Mouse (Mus musculus) liver, embryonic 12.5 days (tissue): Measurements from ENCODE around the gene Hdac7. TPM values are rescaled to one million over a fixed set of nuclear protein-coding genes. Genes with fewer than 3 reads are reported as not detected.
A peak's percentile ranks its signal among the peaks of the same experiment; 100 is the strongest.

ENCODE experiments used
- ATAC-seq: fragments of 200-750 bp; cut with Nextera tagmentation; 2 replicates; pipeline ENCODE4 v1.8.0; 2017; ENCODE audit warnings: moderate number of reproducible peaks, mild to moderate bottlenecking, moderate library complexity
- H3K27ac ChIP-seq: fragments of 300-500 bp; sonication (generic); 2 replicates; pipeline ENCODE4 v1.5.1; 2016; ENCODE audit warnings: mild to moderate bottlenecking
- H3K27me3 ChIP-seq: fragments of 300-500 bp; sonication (generic); replicated peaks from 2 replicates; pipeline ENCODE4 v1.6.1; 2016; ENCODE audit warnings: mild to moderate bottlenecking, moderate library complexity
- H3K36me3 ChIP-seq: fragments of 300-500 bp; sonication (generic); 2 replicates; pipeline ENCODE4 v1.6.1; 2016; ENCODE audit warnings: mild to moderate bottlenecking, moderate library complexity
- H3K4me1 ChIP-seq: fragments of 300-500 bp; sonication (generic); 2 replicates; pipeline ENCODE4 v1.6.1; 2016
- H3K4me2 ChIP-seq: fragments of 300-500 bp; sonication (generic); 2 replicates; pipeline ENCODE4 v1.6.1; 2016; ENCODE audit warnings: mild to moderate bottlenecking, moderate library complexity
- H3K4me3 ChIP-seq: fragments of 300-500 bp; sonication (generic); 2 replicates; pipeline ENCODE4 v1.5.1; 2016; ENCODE audit warnings: mild to moderate bottlenecking, moderate library complexity
- H3K9ac ChIP-seq: fragments of 300-500 bp; sonication (generic); 2 replicates; pipeline ENCODE4 v1.6.1; 2016; ENCODE audit warnings: mild to moderate bottlenecking, moderate library complexity
- H3K9me3 ChIP-seq: fragments of 300-500 bp; sonication (generic); replicated peaks from 2 replicates; pipeline ENCODE4 v1.6.1; 2016; ENCODE audit warnings: mild to moderate bottlenecking, moderate library complexity
- WGBS: fragments of 180-500 bp; shearing (Covaris S2); methylation state at CpG from one replicate; pipeline ENCODE4 v1.1.7; 2016; ENCODE audit not compliant: insufficient replicate concordance; 5-methylcytosine and 5-hydroxymethylcytosine counted together
- polyA plus RNA-seq: library from polyadenylated mRNA; unstranded; fragments of >200 nt; fragmentation: Nextera tagmentation; extraction: Ambion mirVana; gene quantifications from 2 replicates; pipeline ENCODE4 v1.2.1, GENCODE M21; 2016

Hdac7 gene
- polyA plus RNA-seq, 1 experiment from 2014 or later: 14.3 TPM

- peak within 1 kb of the TSS; percentile 28 for H3K9ac ChIP-seq
- peak; percentile 56 for ATAC-seq
- no peaks in the 10 kb centered on the region for H3K36me3 ChIP-seq
- peak within 1 kb of the TSS; percentile 71 for H3K4me2 ChIP-seq
- H3K27me3 ChIP-seq: peaks cover 79% of the 10 kb centered on the region
- no peak within 1 kb of the TSS for H3K27ac ChIP-seq
- no peaks in the 10 kb centered on the region for H3K9me3 ChIP-seq
- WGBS: under 1% methylated on average over 44 of the region's 44 CpGs
- peaks cover 28% of the 10 kb centered on the region for H3K4me1 ChIP-seq
- H3K4me3 ChIP-seq: peak within 1 kb of the TSS; percentile 49
Measured at GRCm38 (mm10) chr15:97767280-97768186, 76.8 kb downstream of the Hdac7 start, which contains the start of gene Rapgef3. Gene Rapgef3, minus strand, starts transcription at chr15:97767972.

- H3K9me3 ChIP-seq: no peaks in the 10 kb centered on the region
- ATAC-seq: no peak
Measured at GRCm38 (mm10) chr15:97766594-97767279, 77.6 kb downstream of the Hdac7 start.

GRCm38 (mm10) chr15:97766194-97766593 lies 78.1 kb downstream of the Hdac7 start:
- Histone ChIP-seq H3K4me3 (peak overlapping the region; percentile 49), H3K27ac (no peak overlapping the region), H3K27me3 (peaks cover 90% of the 10 kb centered on the region), H3K9ac (no peak overlapping the region), H3K36me3 (no peaks in the 10 kb centered on the region), H3K9me3 (no peaks in the 10 kb centered on the region), H3K4me2 (peak overlapping the region; percentile 71), H3K4me1 (peaks cover 28% of the 10 kb centered on the region)
- 23% methylated on average over 8 of the region's 8 CpGs for whole genome bisulfite sequencing
- no peak for ATAC-seq

More at GRCm38 (mm10) chr15:97766594-97767279, 77.6 kb downstream of the Hdac7 start:
- peak overlapping the region; percentile 49 for H3K4me3 ChIP-seq
- H3K27ac ChIP-seq: no peak overlapping the region
- 11% methylated on average over 23 of the region's 23 CpGs for WGBS
- no peaks in the 10 kb centered on the region for H3K36me3 ChIP-seq
- H3K27me3 ChIP-seq: peaks cover 86% of the 10 kb centered on the region
- peak overlapping the region; percentile 28; the same call in 1 of the 2 replicates for H3K9ac ChIP-seq
- peaks cover 25% of the 10 kb centered on the region for H3K4me1 ChIP-seq
- H3K4me2 ChIP-seq: peak overlapping the region; percentile 71

- H3K4me2 ChIP-seq: no peak overlapping the region
- H3K4me3 ChIP-seq: no peak overlapping the region
- peaks cover 83% of the 10 kb centered on the region for H3K27me3 ChIP-seq
- 29% methylated on average over 13 of the region's 13 CpGs for WGBS
- H3K4me1 ChIP-seq: peaks cover 28% of the 10 kb centered on the region
- no peak overlapping the region for H3K9ac ChIP-seq
- no peak for ATAC-seq
- no peaks in the 10 kb centered on the region for H3K9me3 ChIP-seq
- no peak overlapping the region for H3K27ac ChIP-seq
- no peaks in the 10 kb centered on the region for H3K36me3 ChIP-seq
Measured at GRCm38 (mm10) chr15:97765090-97765794, 79.1 kb downstream of the Hdac7 start.

GRCm38 (mm10) chr15:97764532-97764931 lies 79.8 kb downstream of the Hdac7 start:
- H3K4me1 ChIP-seq: peaks cover 30% of the 10 kb centered on the region
- no peak for ATAC-seq
- no peak overlapping the region for H3K4me3 ChIP-seq
- H3K36me3 ChIP-seq: no peaks in the 10 kb centered on the region
- peaks cover 76% of the 10 kb centered on the region for H3K27me3 ChIP-seq
- no peak overlapping the region for H3K9ac ChIP-seq
- 60% methylated on average over 2 of the region's 2 CpGs for WGBS
- H3K9me3 ChIP-seq: no peaks in the 10 kb centered on the region
- H3K4me2 ChIP-seq: no peak overlapping the region
- no peak overlapping the region for H3K27ac ChIP-seq

- Histone ChIP-seq H3K36me3 (no peaks in the 10 kb centered on the region), H3K9ac (no peak overlapping the region), H3K4me2 (no peak overlapping the region), H3K4me3 (no peak overlapping the region), H3K27ac (no peak overlapping the region), H3K4me1 (peaks cover 29% of the 10 kb centered on the region), H3K27me3 (peaks cover 65% of the 10 kb centered on the region), H3K9me3 (no peaks in the 10 kb centered on the region)
- ATAC-seq: no peak
- WGBS: 45% methylated on average over 9 of the region's 9 CpGs
Measured at GRCm38 (mm10) chr15:97763256-97764049, 80.8 kb downstream of the Hdac7 start.

GRCm38 (mm10) chr15:97762733-97763132 lies 81.6 kb downstream of the Hdac7 start:
- 58% methylated on average over 9 of the region's 9 CpGs for WGBS
- H3K4me2 ChIP-seq: no peak overlapping the region
- peaks cover 22% of the 10 kb centered on the region for H3K4me1 ChIP-seq
- peaks cover 58% of the 10 kb centered on the region for H3K27me3 ChIP-seq
- H3K27ac ChIP-seq: no peak overlapping the region
- no peaks in the 10 kb centered on the region for H3K9me3 ChIP-seq
- H3K36me3 ChIP-seq: no peaks in the 10 kb centered on the region
- no peak overlapping the region for H3K9ac ChIP-seq
- no peak for ATAC-seq
- no peak overlapping the region for H3K4me3 ChIP-seq

- 55% methylated on average over 13 of the region's 13 CpGs for WGBS
- ATAC-seq: 0 out of 2 replicates have a peak, but pooled peaks have one; percentile 17
- H3K4me2 ChIP-seq: peak overlapping the region; percentile 26
- no peak overlapping the region for H3K9ac ChIP-seq
- 0 out of 2 replicates have a peak overlapping the region, but pooled peaks have one; percentile 0 for H3K4me3 ChIP-seq
- H3K36me3 ChIP-seq: 0 out of 2 replicates have a peak, but pooled peaks cover 5% of the 10 kb centered on the region
- H3K27me3 ChIP-seq: peaks cover 50% of the 10 kb centered on the region
- no peak overlapping the region for H3K27ac ChIP-seq
- peaks cover 9% of the 10 kb centered on the region for H3K4me1 ChIP-seq
- H3K9me3 ChIP-seq: no peaks in the 10 kb centered on the region
Measured at GRCm38 (mm10) chr15:97761438-97761837, 82.9 kb downstream of the Hdac7 start.

- Histone ChIP-seq H3K4me2 (peak overlapping the region; percentile 26), H3K4me1 (peaks cover 9% of the 10 kb centered on the region), H3K36me3 (0 out of 2 replicates have a peak, but pooled peaks cover 5% of the 10 kb centered on the region), H3K9me3 (no peaks in the 10 kb centered on the region), H3K27ac (no peak overlapping the region), H3K27me3 (peaks cover 47% of the 10 kb centered on the region), H3K9ac (no peak overlapping the region), H3K4me3 (0 out of 2 replicates have a peak overlapping the region, but pooled peaks have one; percentile 0)
- WGBS: 64% methylated on average over 5 of the region's 5 CpGs
- no peak for ATAC-seq
Measured at GRCm38 (mm10) chr15:97760952-97761351, 83.3 kb downstream of the Hdac7 start.

- H3K9ac ChIP-seq: no peak overlapping the region
- no peak overlapping the region for H3K4me3 ChIP-seq
- no peak for ATAC-seq
- peaks cover 9% of the 10 kb centered on the region for H3K4me1 ChIP-seq
- H3K27me3 ChIP-seq: peaks cover 37% of the 10 kb centered on the region
- H3K36me3 ChIP-seq: 0 out of 2 replicates have a peak, but pooled peaks cover 5% of the 10 kb centered on the region
- no peaks in the 10 kb centered on the region for H3K9me3 ChIP-seq
- H3K4me2 ChIP-seq: no peak overlapping the region
- H3K27ac ChIP-seq: no peak overlapping the region
- WGBS: 56% methylated on average over 9 of the region's 9 CpGs
Measured at GRCm38 (mm10) chr15:97760006-97760405, 84.3 kb downstream of the Hdac7 start.

- H3K4me1 ChIP-seq: peaks cover 10% of the 10 kb centered on the region
- no peak overlapping the region for H3K4me3 ChIP-seq
- peaks cover 8% of the 10 kb centered on the region; the same call in 1 of the 2 replicates for H3K36me3 ChIP-seq
- ATAC-seq: no peak
- no peak overlapping the region for H3K27ac ChIP-seq
- no peak overlapping the region for H3K4me2 ChIP-seq
- 67% methylated on average over 8 of the region's 8 CpGs for WGBS
- no peak overlapping the region for H3K9ac ChIP-seq
- H3K9me3 ChIP-seq: no peaks in the 10 kb centered on the region
- H3K27me3 ChIP-seq: peaks cover 6% of the 10 kb centered on the region
Measured at GRCm38 (mm10) chr15:97755361-97755760, 88.9 kb downstream of the Hdac7 start.
